Mouse (Mus musculus) T-helper 17 cell (primary cell): ENCODE measurements around the gene Acad11.

Experiments
- in situ Hi-C, 2 experiments: fragments of 300-600 bp; cut with MboI, MseI; formaldehyde crosslinking; loops; 1 replicate in 1 of 2; 2 replicates in 1 of 2; pipeline ENCODE4 v1.15.1; 2025; ENCODE audit warnings: high pct_unique_total_duplicates in 2 of 2

Gene Acad11

GRCm38 (mm10) chr9:104080038-104080437, 16.9 kb downstream of the Acad11 start:
- in situ Hi-C loops: no loop called here

- in situ Hi-C loops: no loop called here
Observed at GRCm38 (mm10) chr9:104085730-104086429, 22.7 kb downstream of the Acad11 start.

- in situ Hi-C loops: no loop called here
Observed at GRCm38 (mm10) chr9:104088555-104088954, 25.4 kb downstream of the Acad11 start.

- in situ Hi-C loops: no loop called here
Observed at GRCm38 (mm10) chr9:104092945-104093344, 29.8 kb downstream of the Acad11 start.

GRCm38 (mm10) chr9:104098256-104098655, 35.1 kb downstream of the Acad11 start:
- in situ Hi-C loops: no loop called here

- in situ Hi-C loops: no loop called here
Observed at GRCm38 (mm10) chr9:104099060-104099459, 35.9 kb downstream of the Acad11 start.

GRCm38 (mm10) chr9:104100822-104101221, 37.6 kb downstream of the Acad11 start:
- in situ Hi-C loops: no loop called here

GRCm38 (mm10) chr9:104101458-104101857, 38.3 kb downstream of the Acad11 start:
- in situ Hi-C loops: no loop called here

- in situ Hi-C loops: no loop called here
Observed at GRCm38 (mm10) chr9:104102301-104102700, 39.1 kb downstream of the Acad11 start.

- in situ Hi-C loops: no loop called here
Observed at GRCm38 (mm10) chr9:104102901-104103300, 39.7 kb downstream of the Acad11 start.

GRCm38 (mm10) chr9:104104986-104105385, 41.8 kb downstream of the Acad11 start:
- in situ Hi-C loops: no loop called here

GRCm38 (mm10) chr9:104106930-104107329, 43.8 kb downstream of the Acad11 start:
- in situ Hi-C loops: no loop called here

- in situ Hi-C loops: no loop called here
Observed at GRCm38 (mm10) chr9:104107482-104107881, 44.3 kb downstream of the Acad11 start.

GRCm38 (mm10) chr9:104108571-104109143, 45.5 kb downstream of the Acad11 start:
- in situ Hi-C loops: no loop called here

GRCm38 (mm10) chr9:104109151-104109550, 46.0 kb downstream of the Acad11 start:
- in situ Hi-C loops: no loop called here

- in situ Hi-C loops: no loop called here
Observed at GRCm38 (mm10) chr9:104123101-104123500, 59.9 kb downstream of the Acad11 start.

- in situ Hi-C loops: no loop called here
Observed at GRCm38 (mm10) chr9:104123622-104124021, 60.4 kb downstream of the Acad11 start.

- in situ Hi-C loops: no loop called here
Observed at GRCm38 (mm10) chr9:104126833-104127232, 63.7 kb downstream of the Acad11 start, which contains the start of gene Ackr4. Gene Ackr4 (minus strand): TSS chr9:104126933.

GRCm38 (mm10) chr9:104128110-104128509, 64.9 kb downstream of the Acad11 start:
- in situ Hi-C loops: no loop called here

GRCm38 (mm10) chr9:104130141-104130755, 67.1 kb downstream of the Acad11 start:
- in situ Hi-C loops: no loop called here

GRCm38 (mm10) chr9:104140351-104140750, 77.2 kb downstream of the Acad11 start:
- in situ Hi-C loops: loop anchor here (10.0 kb wide), 2 partner anchors 426 to 1946 kb away; no protein-coding TSS in a partner anchor

- in situ Hi-C loops: loop anchor here (10.0 kb wide), 2 partner anchors 428 to 1948 kb away; no protein-coding TSS in a partner anchor
Observed at GRCm38 (mm10) chr9:104142805-104143204, 79.6 kb downstream of the Acad11 start.
